Mouse (Mus musculus) neural tube, embryonic 11.5 days (tissue): ENCODE data around the gene Arsb. TPM values are rescaled to one million over a fixed set of nuclear protein-coding genes. Genes with fewer than 3 reads are reported as not detected.

Experiments used
- ATAC-seq: fragments of 200-750 bp; cut with Nextera tagmentation; 2 replicates; pipeline ENCODE4 v1.8.0; 2017; ENCODE audit warnings: moderate number of reproducible peaks, mild to moderate bottlenecking, moderate TSS enrichment, moderate library complexity; ENCODE audit not compliant: insufficient read depth, low FRiP score, low TSS enrichment
- DNase-seq: peaks from one replicate; pipeline ENCODE4 v3.0.0-alpha.2; 2015; ENCODE audit warnings: low spot score
- H3K27ac ChIP-seq: fragments of 300-500 bp; sonication (generic); 2 replicates; pipeline ENCODE4 v1.5.1; 2014; ENCODE audit warnings: low read depth, mild to moderate bottlenecking, low read length
- H3K27me3 ChIP-seq: fragments of 300-500 bp; sonication (generic); 2 replicates; pipeline ENCODE4 v1.6.1; 2014; ENCODE audit warnings: mild to moderate bottlenecking, low read length, mixed read lengths; ENCODE audit not compliant: control insufficient read depth, insufficient read depth
- H3K36me3 ChIP-seq: fragments of 300-500 bp; sonication (generic); 2 replicates; pipeline ENCODE4 v1.6.1; 2014; ENCODE audit warnings: mild to moderate bottlenecking, low read length, moderate library complexity, mixed read lengths; ENCODE audit not compliant: control insufficient read depth, insufficient read depth
- H3K4me1 ChIP-seq: fragments of 300-500 bp; sonication (generic); 2 replicates; pipeline ENCODE4 v1.6.1; 2014; ENCODE audit warnings: low read length, mixed read lengths; ENCODE audit not compliant: control insufficient read depth, insufficient read depth
- H3K4me2 ChIP-seq: fragments of 300-500 bp; sonication (generic); 2 replicates; pipeline ENCODE4 v1.6.1; 2014; ENCODE audit warnings: low read depth, mild to moderate bottlenecking, moderate library complexity
- H3K4me3 ChIP-seq: fragments of 300-500 bp; sonication (generic); 2 replicates; pipeline ENCODE4 v1.5.1; 2014; ENCODE audit warnings: low read depth, low read length
- H3K9ac ChIP-seq: fragments of 300-500 bp; sonication (generic); 2 replicates; pipeline ENCODE4 v1.6.1; 2014; ENCODE audit warnings: mild to moderate bottlenecking, low read length
- H3K9me3 ChIP-seq: fragments of 300-500 bp; sonication (generic); 2 replicates; pipeline ENCODE4 v1.6.1; 2016; ENCODE audit warnings: low read length; ENCODE audit not compliant: control insufficient read depth
- WGBS: fragments of 180-500 bp; shearing (Covaris S2); extraction: QIAGEN DNeasy Blood & Tissue Kit; methylation state at CpG from one replicate; pipeline ENCODE4 v1.1.7; 2014; 5-methylcytosine and 5-hydroxymethylcytosine counted together
- polyA plus RNA-seq: library from polyadenylated mRNA; unstranded; fragments of >200 nt; fragmentation: Nextera tagmentation; extraction: Ambion mirVana; gene quantifications from 2 replicates; pipeline ENCODE4 v1.2.1, GENCODE M21; 2014

The Arsb gene
- polyA plus RNA-seq, 1 experiment from 2014 or later = 7.3 TPM

GRCm38 (mm10) chr13:93772861-93773260 is 1.4 kb downstream of the Arsb start:
- Histone ChIP-seq H3K27ac (no peak overlapping the region), H3K4me1 (no peaks in the 10 kb centered on the region), H3K4me3 (no peak overlapping the region), H3K4me2 (no peak overlapping the region), H3K9me3 (no peaks in the 10 kb centered on the region), H3K36me3 (no peaks in the 10 kb centered on the region), H3K9ac (no peak overlapping the region), H3K27me3 (no peaks in the 10 kb centered on the region)
- no peak for ATAC-seq
- 71% methylated on average over 7 of the region's 7 CpGs for WGBS
- DNase-seq = no peak

GRCm38 (mm10) chr13:93773704-93774315 is 2.4 kb downstream of the Arsb start:
- ATAC-seq (no peak), DNase-seq (no peak)
- H3K4me1 ChIP-seq = no peaks in the 10 kb centered on the region
- no peak overlapping the region for H3K4me3 ChIP-seq
- no peaks in the 10 kb centered on the region for H3K36me3 ChIP-seq
- H3K27ac ChIP-seq = no peak overlapping the region
- whole genome bisulfite sequencing = 66% methylated on average over 7 of the region's 7 CpGs
- H3K27me3 ChIP-seq = no peaks in the 10 kb centered on the region
- no peaks in the 10 kb centered on the region for H3K9me3 ChIP-seq
- no peak overlapping the region for H3K9ac ChIP-seq
- H3K4me2 ChIP-seq = no peak overlapping the region

- H3K9me3 ChIP-seq = no peaks in the 10 kb centered on the region
- no peaks in the 10 kb centered on the region for H3K36me3 ChIP-seq
- ATAC-seq (no peak), DNase-seq (no peak)
- 89% methylated on average over 5 of the region's 5 CpGs for WGBS
- H3K9ac ChIP-seq = no peak overlapping the region
- H3K4me3 ChIP-seq = no peak overlapping the region
- no peak overlapping the region for H3K4me2 ChIP-seq
- no peaks in the 10 kb centered on the region for H3K27me3 ChIP-seq
- no peaks in the 10 kb centered on the region for H3K4me1 ChIP-seq
- H3K27ac ChIP-seq = no peak overlapping the region
Observed at GRCm38 (mm10) chr13:93782823-93783222, 11.4 kb downstream of the Arsb start.

GRCm38 (mm10) chr13:93785329-93785728 is 13.9 kb downstream of the Arsb start:
- WGBS = 77% methylated on average over 3 of the region's 3 CpGs
- ATAC-seq = no peak
- H3K9me3 ChIP-seq = no peaks in the 10 kb centered on the region
- no peaks in the 10 kb centered on the region for H3K4me1 ChIP-seq
- no peaks in the 10 kb centered on the region for H3K27me3 ChIP-seq
- no peaks in the 10 kb centered on the region for H3K36me3 ChIP-seq
- H3K4me2 ChIP-seq = no peak overlapping the region
- no peak for DNase-seq
- no peak overlapping the region for H3K9ac ChIP-seq
- no peak overlapping the region for H3K4me3 ChIP-seq
- no peak overlapping the region for H3K27ac ChIP-seq

- no peak overlapping the region for H3K9ac ChIP-seq
- no peak for ATAC-seq
- no peaks in the 10 kb centered on the region for H3K9me3 ChIP-seq
- H3K27ac ChIP-seq = no peak overlapping the region
- no peaks in the 10 kb centered on the region for H3K27me3 ChIP-seq
- H3K4me2 ChIP-seq = no peak overlapping the region
- no peak overlapping the region for H3K4me3 ChIP-seq
- H3K36me3 ChIP-seq = no peaks in the 10 kb centered on the region
- no peak for DNase-seq
- H3K4me1 ChIP-seq = no peaks in the 10 kb centered on the region
- WGBS = 82% methylated on average over 2 of the region's 2 CpGs
Observed at GRCm38 (mm10) chr13:93786051-93786450, 14.6 kb downstream of the Arsb start.

- H3K9me3 ChIP-seq = no peaks in the 10 kb centered on the region
- DNase-seq (no peak), ATAC-seq (no peak)
- H3K27me3 ChIP-seq = no peaks in the 10 kb centered on the region
- H3K4me2 ChIP-seq = no peak overlapping the region
- H3K4me3 ChIP-seq = no peak overlapping the region
- no peaks in the 10 kb centered on the region for H3K36me3 ChIP-seq
- H3K4me1 ChIP-seq = no peaks in the 10 kb centered on the region
- no peak overlapping the region for H3K9ac ChIP-seq
- no peak overlapping the region for H3K27ac ChIP-seq
- WGBS = 78% methylated on average over 8 of the region's 8 CpGs
Observed at GRCm38 (mm10) chr13:93787647-93788046, 16.2 kb downstream of the Arsb start.

- Histone ChIP-seq H3K36me3 (no peaks in the 10 kb centered on the region), H3K9me3 (no peaks in the 10 kb centered on the region), H3K4me3 (no peak overlapping the region), H3K4me2 (no peak overlapping the region), H3K4me1 (no peaks in the 10 kb centered on the region), H3K27me3 (no peaks in the 10 kb centered on the region), H3K27ac (no peak overlapping the region), H3K9ac (no peak overlapping the region)
- 57% methylated on average over 11 of the region's 11 CpGs for WGBS
- DNase-seq (peak; percentile 50), ATAC-seq (peak; percentile 35; the same call in 1 of the 2 replicates)
Observed at GRCm38 (mm10) chr13:93792945-93793642, 21.7 kb downstream of the Arsb start.

- Histone ChIP-seq H3K27ac (no peak overlapping the region), H3K4me3 (no peak overlapping the region), H3K4me2 (no peak overlapping the region), H3K4me1 (no peaks in the 10 kb centered on the region), H3K36me3 (no peaks in the 10 kb centered on the region), H3K9ac (no peak overlapping the region), H3K27me3 (no peaks in the 10 kb centered on the region), H3K9me3 (no peaks in the 10 kb centered on the region)
- ATAC-seq (no peak), DNase-seq (no peak)
- WGBS = 65% methylated on average over 10 of the region's 10 CpGs
Observed at GRCm38 (mm10) chr13:93793643-93794182, 22.3 kb downstream of the Arsb start.
